Mouse (Mus musculus): Measurements from ENCODE around the gene Kars.

DNA sequence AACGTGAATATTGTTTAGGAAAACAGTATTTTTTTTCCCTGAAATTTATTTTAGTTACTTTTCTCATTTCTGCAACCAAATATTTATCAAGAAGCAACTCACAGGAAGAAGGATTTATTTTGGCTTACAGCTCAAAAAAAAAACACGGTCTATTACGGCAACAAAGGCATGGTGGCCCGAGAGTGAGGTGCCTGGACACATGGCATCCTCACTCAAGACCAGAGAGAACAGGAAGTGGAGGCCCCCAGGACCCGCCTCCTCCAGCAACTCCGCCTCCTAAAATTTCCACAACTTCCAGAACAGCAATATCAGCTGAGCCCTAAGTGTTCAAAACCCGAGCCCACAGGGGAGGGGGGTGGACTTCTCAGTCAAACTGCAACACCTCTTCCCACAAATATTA lies 18.3 kb upstream of the Kars start:
- no peak for TF ChIP-seq CTCF (IDR thresholded peaks at IDR 0.05; ENCODE audit: extremely low read depth, insufficient read depth, insufficient read length, insufficient replicate concordance)
- no peak for TF ChIP-seq POLR2A (IDR thresholded peaks at IDR 0.05; ENCODE audit: low read depth, low read length)

Measured in spleen, adult 2 months (tissue).